Mouse (Mus musculus) cerebellum, adult 9-11 months (tissue): ENCODE results near the gene Hist1h4k.
"Not testable (repeated sequence)": the region's sequence is repeated elsewhere in the genome, so short reads cannot be mapped to it uniquely, and the experiment has no call there.

Experiments
- DNase-seq: peaks from one replicate; pipeline ENCODE4 v3.0.0; 2022

The Hist1h4k gene

GRCm38 (mm10) chr13:21750159-21751017 is at the start of gene Hist1h4k:
Hist1h4k (minus strand) TSS chr13:21750505.
- peak; percentile 96 for DNase-seq

GRCm38 (mm10) chr13:21797163-21797562 is 46.9 kb upstream of the Hist1h4k start:
- DNase-seq: not testable (repeated sequence)

- DNase-seq: no peak
Measured at GRCm38 (mm10) chr13:21795584-21795983, 45.3 kb upstream of the Hist1h4k start.

- no peak for DNase-seq
Measured at GRCm38 (mm10) chr13:21790601-21791283, 40.4 kb upstream of the Hist1h4k start.

GRCm38 (mm10) chr13:21789925-21790324 is 39.6 kb upstream of the Hist1h4k start:
- no peak for DNase-seq

GRCm38 (mm10) chr13:21787760-21788593 is 37.7 kb upstream of the Hist1h4k start:
- no peak for DNase-seq

- DNase-seq: peak; percentile 95
Measured at GRCm38 (mm10) chr13:21786899-21787629, 36.8 kb upstream of the Hist1h4k start, which contains the start of the genes Hist1h2an and Hist1h2bp. Hist1h2an (minus strand) TSS chr13:21787218. Hist1h2bp (plus strand) TSS chr13:21787461.

- DNase-seq: no peak
Measured at GRCm38 (mm10) chr13:21786189-21786898, 36.0 kb upstream of the Hist1h4k start.

GRCm38 (mm10) chr13:21784311-21784710 is 34.0 kb upstream of the Hist1h4k start:
- DNase-seq: no peak

GRCm38 (mm10) chr13:21783734-21784161 is 33.4 kb upstream of the Hist1h4k start:
- DNase-seq: peak; percentile 34

GRCm38 (mm10) chr13:21783255-21783617 is 32.9 kb upstream of the Hist1h4k start, which contains the start of gene Hist1h3i:
Hist1h3i (minus strand) TSS chr13:21783370.
- peak; percentile 75 for DNase-seq

- DNase-seq: peak; percentile 57
Measured at GRCm38 (mm10) chr13:21782361-21783254, 32.3 kb upstream of the Hist1h4k start.

- DNase-seq: no peak
Measured at GRCm38 (mm10) chr13:21781639-21782038, 31.3 kb upstream of the Hist1h4k start.

- no peak for DNase-seq
Measured at GRCm38 (mm10) chr13:21781021-21781555, 30.8 kb upstream of the Hist1h4k start.

GRCm38 (mm10) chr13:21779767-21780731 is 29.7 kb upstream of the Hist1h4k start, which contains the start of gene Hist1h1b:
Hist1h1b (minus strand) TSS chr13:21780625.
- peak; percentile 79 for DNase-seq

GRCm38 (mm10) chr13:21778814-21779766 is 28.8 kb upstream of the Hist1h4k start:
- peak; percentile 77 for DNase-seq

- DNase-seq: no peak
Measured at GRCm38 (mm10) chr13:21755707-21756106, 5.4 kb upstream of the Hist1h4k start.
